Mouse (Mus musculus) macrophage (primary cell): ENCODE results near the gene Mta1. TPM values are rescaled to one million over a fixed set of nuclear protein-coding genes. Genes with fewer than 3 reads are reported as not detected.

ENCODE experiments used
- H3K27ac ChIP-seq: fragments of 350-480 bp; formaldehyde crosslinking; 2 replicates; pipeline ENCODE4 v1.9.0; 2021
- H3K36me3 ChIP-seq: fragments of 350-480 bp; formaldehyde crosslinking; 2 replicates; pipeline ENCODE4 v1.9.0; 2021; ENCODE audit errors: inconsistent target
- H3K4me3 ChIP-seq: fragments of 350-480 bp; formaldehyde crosslinking; 2 replicates; pipeline ENCODE4 v1.9.0; 2021; ENCODE audit errors: inconsistent target
- H3K79me2 ChIP-seq: fragments of 350-480 bp; formaldehyde crosslinking; 2 replicates; pipeline ENCODE4 v1.9.0; 2021; ENCODE audit errors: inconsistent target
- WGBS: methylation state at CpG from one replicate; pipeline ENCODE4 v1.1.7; 2026; ENCODE audit warnings: inconsistent platforms; ENCODE audit not compliant: missing documents; 5-methylcytosine and 5-hydroxymethylcytosine counted together
- polyA plus RNA-seq: library from polyadenylated mRNA; stranded (reverse); fragments of 250-400 nt; gene quantifications from 3 replicates; pipeline ENCODE4 v1.2.4, GENCODE M21; 2018; ENCODE audit warnings: inconsistent platforms

Gene Mta1
- polyA plus RNA-seq, 1 experiment from 2014 or later, result 28.3 TPM

GRCm38 (mm10) chr12:113145591-113145990, 47.5 kb downstream of the Mta1 start:
- no peaks in the 10 kb centered on the region for H3K36me3 ChIP-seq
- H3K4me3 ChIP-seq, result no peak overlapping the region
- no peaks in the 10 kb centered on the region for H3K79me2 ChIP-seq
- H3K27ac ChIP-seq, result no peak overlapping the region
- 81% methylated on average over 5 of the region's 5 CpGs for WGBS

- Histone ChIP-seq H3K27ac (no peak within 1 kb of the TSS), H3K79me2 (no peaks in the 10 kb centered on the region), H3K36me3 (no peaks in the 10 kb centered on the region), H3K4me3 (peak within 1 kb of the TSS; percentile 17; the same call in 1 of the 2 replicates)
- 23% methylated on average over 45 of the region's 45 CpGs for WGBS
These were observed 48.3 kb downstream of the Mta1 start, which contains the start of gene Crip1 for GRCm38 (mm10) chr12:113146112-113147057. Gene Crip1, plus strand, starts transcription at chr12:113146316.

- no peak overlapping the region for H3K27ac ChIP-seq
- H3K4me3 ChIP-seq, result no peak overlapping the region
- peaks cover 6% of the 10 kb centered on the region for H3K79me2 ChIP-seq
- 91% methylated on average over 8 of the region's 8 CpGs for WGBS
- no peaks in the 10 kb centered on the region for H3K36me3 ChIP-seq
These were observed 49.4 kb downstream of the Mta1 start for GRCm38 (mm10) chr12:113147481-113147880.

GRCm38 (mm10) chr12:113148381-113149035, 50.4 kb downstream of the Mta1 start:
- H3K27ac ChIP-seq, result no peak overlapping the region
- WGBS, result 82% methylated on average over 16 of the region's 16 CpGs
- H3K36me3 ChIP-seq, result no peaks in the 10 kb centered on the region
- peaks cover 15% of the 10 kb centered on the region for H3K79me2 ChIP-seq
- no peak overlapping the region for H3K4me3 ChIP-seq

GRCm38 (mm10) chr12:113149341-113149740, 51.3 kb downstream of the Mta1 start:
- Histone ChIP-seq H3K79me2 (peaks cover 15% of the 10 kb centered on the region), H3K27ac (no peak overlapping the region), H3K36me3 (no peaks in the 10 kb centered on the region), H3K4me3 (no peak overlapping the region)
- 87% methylated on average over 4 of the region's 4 CpGs for WGBS

- Histone ChIP-seq H3K36me3 (no peaks in the 10 kb centered on the region), H3K79me2 (peaks cover 15% of the 10 kb centered on the region), H3K4me3 (no peak overlapping the region), H3K27ac (no peak overlapping the region)
- WGBS, result 55% methylated on average over 2 of the region's 3 CpGs
These were observed 51.8 kb downstream of the Mta1 start for GRCm38 (mm10) chr12:113149896-113150295.

- H3K4me3 ChIP-seq, result no peak overlapping the region
- 98% methylated on average over 4 of the region's 4 CpGs for WGBS
- H3K79me2 ChIP-seq, result peaks cover 15% of the 10 kb centered on the region
- no peaks in the 10 kb centered on the region for H3K36me3 ChIP-seq
- no peak overlapping the region for H3K27ac ChIP-seq
These were observed 52.5 kb downstream of the Mta1 start for GRCm38 (mm10) chr12:113150591-113150990.

GRCm38 (mm10) chr12:113151046-113151445, 53.0 kb downstream of the Mta1 start:
- WGBS, result 72% methylated on average over 8 of the region's 8 CpGs
- Histone ChIP-seq H3K27ac (no peak overlapping the region), H3K36me3 (no peaks in the 10 kb centered on the region), H3K4me3 (no peak overlapping the region), H3K79me2 (peaks cover 15% of the 10 kb centered on the region)

- no peaks in the 10 kb centered on the region for H3K36me3 ChIP-seq
- H3K4me3 ChIP-seq, result peak overlapping the region; percentile 94
- peak overlapping the region; percentile 80 for H3K27ac ChIP-seq
- WGBS, result under 1% methylated on average over 36 of the region's 36 CpGs
- peaks cover 15% of the 10 kb centered on the region for H3K79me2 ChIP-seq
These were observed 53.7 kb downstream of the Mta1 start for GRCm38 (mm10) chr12:113151661-113152271.

- Histone ChIP-seq H3K4me3 (peak overlapping the region; percentile 94), H3K79me2 (peaks cover 15% of the 10 kb centered on the region), H3K36me3 (no peaks in the 10 kb centered on the region), H3K27ac (peak overlapping the region; percentile 80)
- WGBS, result 12% methylated on average over 19 of the region's 19 CpGs
These were observed 54.2 kb downstream of the Mta1 start for GRCm38 (mm10) chr12:113152272-113152661.

- 86% methylated on average over 6 of the region's 6 CpGs for WGBS
- peaks cover 15% of the 10 kb centered on the region for H3K79me2 ChIP-seq
- H3K36me3 ChIP-seq, result no peaks in the 10 kb centered on the region
- peak overlapping the region; percentile 80 for H3K27ac ChIP-seq
- H3K4me3 ChIP-seq, result peak overlapping the region; percentile 94
These were observed 55.0 kb downstream of the Mta1 start for GRCm38 (mm10) chr12:113152991-113153525.

- H3K4me3 ChIP-seq, result no peak overlapping the region
- no peaks in the 10 kb centered on the region for H3K36me3 ChIP-seq
- H3K27ac ChIP-seq, result peak overlapping the region; percentile 80
- H3K79me2 ChIP-seq, result peaks cover 15% of the 10 kb centered on the region
- 16% methylated on average over 7 of the region's 7 CpGs for WGBS
These were observed 55.9 kb downstream of the Mta1 start for GRCm38 (mm10) chr12:113153971-113154370.

- peaks cover 15% of the 10 kb centered on the region for H3K79me2 ChIP-seq
- peak overlapping the region; percentile 80 for H3K27ac ChIP-seq
- no peaks in the 10 kb centered on the region for H3K36me3 ChIP-seq
- H3K4me3 ChIP-seq, result peak overlapping the region; percentile 51
- WGBS, result 81% methylated on average over 6 of the region's 6 CpGs
These were observed 56.6 kb downstream of the Mta1 start for GRCm38 (mm10) chr12:113154747-113155075.

- H3K4me3 ChIP-seq, result peak overlapping the region; percentile 51
- H3K27ac ChIP-seq, result peak overlapping the region; percentile 80
- peaks cover 15% of the 10 kb centered on the region for H3K79me2 ChIP-seq
- WGBS, result 6% methylated on average over 32 of the region's 32 CpGs
- H3K36me3 ChIP-seq, result no peaks in the 10 kb centered on the region
These were observed 57.1 kb downstream of the Mta1 start for GRCm38 (mm10) chr12:113155076-113155771.
